Mouse (Mus musculus): ENCODE measurements around the gene Tmem127. TPM values are rescaled to one million over a fixed set of nuclear protein-coding genes. Genes with fewer than 3 reads are reported as not detected.
"Not testable (repeated sequence)": the region's sequence is repeated elsewhere in the genome, so short reads cannot be mapped to it uniquely, and the experiment has no call there.

Gene Tmem127
- total RNA-seq, 2 experiments from 2014 or later: 27.9 to 28.7 TPM

GRCm38 (mm10) chr2:127259340-127259739 lies 11.6 kb downstream of the Tmem127 start:
- peak; percentile 29 for DNase-seq (ENCODE audit: low spot score)
- intact Hi-C loops (cut with DNase I): no loop called here

- intact Hi-C loops (cut with DNase I): no loop called here
- DNase-seq (ENCODE audit: low spot score): no peak
These were observed 14.8 kb downstream of the Tmem127 start for GRCm38 (mm10) chr2:127262480-127262879.

GRCm38 (mm10) chr2:127267854-127268253 lies 20.1 kb downstream of the Tmem127 start:
- intact Hi-C loops (cut with DNase I): loop anchor here (2.0 kb wide), 1 partner anchor 19 kb away; no protein-coding TSS in a partner anchor
- no peak for DNase-seq (ENCODE audit: low spot score)

- DNase-seq (ENCODE audit: low spot score): peak; percentile 95
- intact Hi-C loops (cut with DNase I): loop anchor here (2.0 kb wide), 1 partner anchor 21 kb away; no protein-coding TSS in a partner anchor
These were observed 22.0 kb downstream of the Tmem127 start, which contains the start of gene Stard7 for GRCm38 (mm10) chr2:127269491-127270299. TSS of gene Stard7 (plus strand) at chr2:127270218.

- DNase-seq (ENCODE audit: low spot score): peak; percentile 82
- intact Hi-C loops (cut with DNase I): no loop called here
These were observed 22.8 kb downstream of the Tmem127 start for GRCm38 (mm10) chr2:127270300-127271041.

- no peak for DNase-seq (ENCODE audit: low spot score)
These were observed 23.4 kb downstream of the Tmem127 start for GRCm38 (mm10) chr2:127271042-127271515.

GRCm38 (mm10) chr2:127272049-127272448 lies 24.3 kb downstream of the Tmem127 start:
- intact Hi-C loops (cut with DNase I); DNase-seq (ENCODE audit: low spot score): not testable (repeated sequence)

More at GRCm38 (mm10) chr2:127271042-127271515, 23.4 kb downstream of the Tmem127 start:
- intact Hi-C loops (cut with DNase I): no loop called here

GRCm38 (mm10) chr2:127272806-127273205 lies 25.1 kb downstream of the Tmem127 start:
- intact Hi-C loops (cut with DNase I): no loop called here

GRCm38 (mm10) chr2:127274590-127274989 lies 26.9 kb downstream of the Tmem127 start:
- intact Hi-C loops (cut with DNase I): no loop called here
- DNase-seq (ENCODE audit: low spot score): no peak

More at GRCm38 (mm10) chr2:127272806-127273205, 25.1 kb downstream of the Tmem127 start:
- DNase-seq (ENCODE audit: low spot score): no peak

GRCm38 (mm10) chr2:127275551-127276320 lies 28.0 kb downstream of the Tmem127 start:
- no peak for DNase-seq (ENCODE audit: low spot score)
- intact Hi-C loops (cut with DNase I): no loop called here

- intact Hi-C loops (cut with DNase I): no loop called here
- no peak for DNase-seq (ENCODE audit: low spot score)
These were observed 30.5 kb downstream of the Tmem127 start for GRCm38 (mm10) chr2:127278162-127278561.

- intact Hi-C loops (cut with DNase I): no loop called here
- DNase-seq (ENCODE audit: low spot score): no peak
These were observed 44.5 kb downstream of the Tmem127 start for GRCm38 (mm10) chr2:127292250-127292649.

GRCm38 (mm10) chr2:127297001-127297805 lies 49.5 kb downstream of the Tmem127 start:
- intact Hi-C loops (cut with DNase I): no loop called here
- no peak for DNase-seq (ENCODE audit: low spot score)

GRCm38 (mm10) chr2:127298056-127298455 lies 50.3 kb downstream of the Tmem127 start:
- DNase-seq (ENCODE audit: low spot score): no peak
- intact Hi-C loops (cut with DNase I): no loop called here

- intact Hi-C loops (cut with DNase I): no loop called here
- no peak for DNase-seq (ENCODE audit: low spot score)
These were observed 53.0 kb downstream of the Tmem127 start for GRCm38 (mm10) chr2:127300701-127301100.

- DNase-seq (ENCODE audit: low spot score): no peak
- intact Hi-C loops (cut with DNase I): no loop called here
These were observed 54.2 kb downstream of the Tmem127 start for GRCm38 (mm10) chr2:127301883-127302282.

GRCm38 (mm10) chr2:127304192-127304591 lies 56.5 kb downstream of the Tmem127 start:
- intact Hi-C loops (cut with DNase I); DNase-seq (ENCODE audit: low spot score): not testable (repeated sequence)

- no peak for DNase-seq (ENCODE audit: low spot score)
- intact Hi-C loops (cut with DNase I): no loop called here
These were observed 57.0 kb downstream of the Tmem127 start for GRCm38 (mm10) chr2:127304609-127305210.

GRCm38 (mm10) chr2:127306123-127306522 lies 58.4 kb downstream of the Tmem127 start:
- no peak for DNase-seq (ENCODE audit: low spot score)
- intact Hi-C loops (cut with DNase I): no loop called here

Measured in heart, postnatal 25 days (tissue).